Comparison of ENCODE assay signal across 9 mouse cellular contexts in the genomic region with DNA sequence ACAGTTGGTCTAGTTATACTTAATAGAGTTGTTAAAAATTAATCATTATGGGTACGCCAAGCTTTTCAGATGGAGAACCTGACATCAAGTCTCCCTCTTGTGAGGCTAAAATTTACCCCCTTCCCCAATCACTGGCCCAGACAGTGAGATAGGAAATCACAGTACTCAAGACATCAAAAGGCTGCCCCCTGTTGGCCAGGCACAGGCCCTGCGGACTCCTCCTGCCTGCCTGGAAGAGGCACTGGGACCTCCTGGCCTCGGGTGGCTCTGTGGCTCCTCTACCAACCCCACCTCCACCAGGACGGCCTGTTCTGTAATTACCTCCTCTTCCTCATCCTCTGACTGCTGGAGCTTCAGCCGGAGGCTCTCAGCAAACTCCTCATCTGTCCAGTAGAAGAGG. TPM values are rescaled to one million over a fixed set of nuclear protein-coding genes. Genes with fewer than 3 reads are reported as not detected.
A peak's percentile ranks its signal among the peaks of the same experiment; 100 is the strongest.
DNase-seq lines count a peak whose midpoint lies in the region; ATAC-seq and TF ChIP-seq lines count a peak whose summit lies in the region.
"Had no signal": no experiment of that assay in that cellular context is flagged by ENCODE, and none has a peak within 500 bp of the region (broad histone marks: within the 10 kb centered on the region; RNA-seq: fewer than 3 reads in every experiment).

No protein-coding gene starts in this region.

- H3K9ac ChIP-seq in forebrain, postnatal 0 days = no peak overlapping the region
- H3K9ac ChIP-seq in forebrain, embryonic 13.5 days = no peak overlapping the region
- H3K9ac ChIP-seq: heart, embryonic 15.5 days had no signal

- 83% methylated on average over 5 of the region's 5 CpGs for WGBS in forebrain, postnatal 0 days
- WGBS in forebrain, embryonic 13.5 days = 81% methylated on average over 5 of the region's 5 CpGs

- no peak overlapping the region for H3K27ac ChIP-seq in forebrain, postnatal 0 days (ENCODE audit: low read depth, low read length)
- no peak overlapping the region for H3K27ac ChIP-seq in forebrain, embryonic 13.5 days
- H3K27ac ChIP-seq: heart, embryonic 15.5 days had no signal

- H3K27me3 ChIP-seq in forebrain, postnatal 0 days (ENCODE audit: insufficient read depth, low read length) = no peaks in the 10 kb centered on the region
- no peaks in the 10 kb centered on the region for H3K27me3 ChIP-seq in forebrain, embryonic 13.5 days
- no peaks in the 10 kb centered on the region for H3K27me3 ChIP-seq in splenic B cell, adult 2 months (ENCODE audit: control insufficient read depth, insufficient read depth, low read length, poor library complexity, severe bottlenecking)
- H3K27me3 ChIP-seq: heart, embryonic 15.5 days had no signal

- 0 out of 2 replicates have a peak, but pooled peaks have one; percentile 26 for TF ChIP-seq CTCF in forebrain, postnatal 0 days (IDR thresholded peaks at IDR 0.05; ENCODE audit: low read depth)

- no peaks in the 10 kb centered on the region for H3K9me3 ChIP-seq in forebrain, postnatal 0 days (ENCODE audit: low read length)
- H3K9me3 ChIP-seq in forebrain, embryonic 13.5 days (replicated peaks) = no peaks in the 10 kb centered on the region
- H3K9me3 ChIP-seq: heart, embryonic 15.5 days had no signal

- no peak overlapping the region for H3K4me3 ChIP-seq in forebrain, postnatal 0 days (ENCODE audit: low read depth, low read length)
- no peak overlapping the region for H3K4me3 ChIP-seq in forebrain, embryonic 13.5 days
- H3K4me3 ChIP-seq: heart, embryonic 15.5 days had no signal

- ATAC-seq in forebrain, postnatal 0 days = no peak
- no peak for ATAC-seq in forebrain, embryonic 13.5 days

- H3K36me3 ChIP-seq in forebrain, postnatal 0 days (ENCODE audit: insufficient read depth) = no peaks in the 10 kb centered on the region
- no peaks in the 10 kb centered on the region for H3K36me3 ChIP-seq in forebrain, embryonic 13.5 days (ENCODE audit: poor library complexity, severe bottlenecking)
- no peaks in the 10 kb centered on the region for H3K36me3 ChIP-seq in splenic B cell, adult 2 months (ENCODE audit: control insufficient read depth, insufficient read depth, low read length, poor library complexity, severe bottlenecking)
- H3K36me3 ChIP-seq: heart, embryonic 15.5 days had no signal

- peaks cover 3% of the 10 kb centered on the region; the same call in 1 of the 2 replicates for H3K4me1 ChIP-seq in forebrain, postnatal 0 days (ENCODE audit: insufficient read depth)
- 0 out of 2 replicates have a peak, but pooled peaks cover 4% of the 10 kb centered on the region for H3K4me1 ChIP-seq in forebrain, embryonic 13.5 days

- no peak overlapping the region for H3K4me2 ChIP-seq in forebrain, postnatal 0 days (ENCODE audit: low read depth)
- H3K4me2 ChIP-seq in forebrain, embryonic 13.5 days = no peak overlapping the region
- H3K4me2 ChIP-seq: heart, embryonic 15.5 days had no signal

- DNase-seq in forebrain, postnatal 0 days = no peak
- DNase-seq in right cerebral cortex, postnatal 14 days = peak; percentile 34
- DNase-seq in right cerebral cortex, postnatal 36 days (ENCODE audit: low spot score in 2 of 2) = no peak
- peak; percentile 61 for DNase-seq in kidney, postnatal 10 days
- peak; percentile 38 for DNase-seq in splenic B cell, adult 2 months (ENCODE audit: low read depth, low spot score)
- no peak for DNase-seq in ovary, postnatal 36 days (ENCODE audit: low spot score)
- no peak for DNase-seq in embryo, embryonic 10 days (ENCODE audit: low spot score)

RNA-seq across cellular contexts. Expression of gene Hps1, which starts 2.0 kb away (rescaled TPM):
- 12.5 and 25.2 TPM in 2 replicates for total RNA-seq in forebrain, postnatal 0 days (2014; rRNA removed)
- 12.6 and 14.3 TPM in 2 replicates for polyA plus RNA-seq in forebrain, postnatal 0 days (2015; fragmentation: Nextera tagmentation; extraction: Ambion mirVana)
- 14.7 and 14.8 TPM in 2 replicates for polyA plus RNA-seq in forebrain, embryonic 13.5 days (2015; fragmentation: Nextera tagmentation; extraction: Ambion mirVana)

RNA-seq across cellular contexts. Expression of gene Pyroxd2, which starts 25.2 kb away (rescaled TPM):
- total RNA-seq in forebrain, postnatal 0 days (2014; rRNA removed) = 1.3 and 2.6 TPM in 2 replicates
- 1.8 and 2.7 TPM in 2 replicates for polyA plus RNA-seq in forebrain, postnatal 0 days (2015; fragmentation: Nextera tagmentation; extraction: Ambion mirVana)
- polyA plus RNA-seq in forebrain, embryonic 13.5 days (2015; fragmentation: Nextera tagmentation; extraction: Ambion mirVana) = 1.1 TPM in 2 replicates

Comparison
In these comparisons a context has a peak if more than half of its experiments do, and no peak if none do; other contexts are left out.
1. DNase-seq: peak in right cerebral cortex, postnatal 14 days (single experiment), kidney, postnatal 10 days (single experiment) and splenic B cell, adult 2 months (single experiment); none in forebrain, postnatal 0 days (single experiment), right cerebral cortex, postnatal 36 days (0 of 2), ovary, postnatal 36 days (single experiment) and embryo, embryonic 10 days (single experiment).